Mouse (Mus musculus) heart, postnatal 0 days (tissue): ENCODE data around the gene Tnrc6b.

Experiments used
- CTCF ChIP-seq: IDR thresholded peaks from 2 replicates; pipeline ENCODE4 v1.5.1; 2016; ENCODE audit warnings: antibody characterized with exemption, control low read depth, low read depth
- EP300 ChIP-seq: IDR thresholded peaks from 2 replicates; pipeline ENCODE4 v1.6.1; 2016; ENCODE audit warnings: antibody characterized with exemption, low read depth

GRCm38 (mm10) chr15:80742991-80743474 lies 31.9 kb downstream of the Tnrc6b start:
- TF ChIP-seq CTCF = no peak
- no peak for TF ChIP-seq EP300
